Mouse (Mus musculus): ENCODE data around the gene Olfr38. TPM values are rescaled to one million over a fixed set of nuclear protein-coding genes. Genes with fewer than 3 reads are reported as not detected.

The Olfr38 gene
- not detected for polyA plus RNA-seq (2014; fragmentation: Illumina TruSeq; extraction: RNeasy Lipid Tissue Mini Kit (QIAGEN cat#74804))

DNA sequence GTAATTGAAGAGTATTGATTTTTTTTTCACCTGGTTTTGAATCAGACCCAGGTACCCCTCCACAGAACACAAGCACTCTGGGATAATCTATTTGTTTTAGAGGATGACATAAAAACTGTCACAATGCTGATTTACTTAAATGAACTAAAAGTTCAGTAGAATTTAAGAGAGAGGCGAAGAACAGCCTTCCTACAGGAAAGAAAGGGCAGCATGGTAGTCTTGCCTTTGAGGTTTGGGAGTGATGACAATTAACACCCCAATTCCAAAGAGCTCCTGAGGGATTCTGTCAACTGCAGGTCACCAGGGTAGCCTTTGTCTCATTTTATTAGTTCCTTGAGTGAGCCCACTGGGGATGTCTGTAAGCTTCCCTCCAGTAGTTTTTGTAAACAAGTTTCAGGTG, at the start of gene Olfr38:
TSS of gene Olfr38 (plus strand) at position 301 of the 400 bp plus-strand sequence.

DNA sequence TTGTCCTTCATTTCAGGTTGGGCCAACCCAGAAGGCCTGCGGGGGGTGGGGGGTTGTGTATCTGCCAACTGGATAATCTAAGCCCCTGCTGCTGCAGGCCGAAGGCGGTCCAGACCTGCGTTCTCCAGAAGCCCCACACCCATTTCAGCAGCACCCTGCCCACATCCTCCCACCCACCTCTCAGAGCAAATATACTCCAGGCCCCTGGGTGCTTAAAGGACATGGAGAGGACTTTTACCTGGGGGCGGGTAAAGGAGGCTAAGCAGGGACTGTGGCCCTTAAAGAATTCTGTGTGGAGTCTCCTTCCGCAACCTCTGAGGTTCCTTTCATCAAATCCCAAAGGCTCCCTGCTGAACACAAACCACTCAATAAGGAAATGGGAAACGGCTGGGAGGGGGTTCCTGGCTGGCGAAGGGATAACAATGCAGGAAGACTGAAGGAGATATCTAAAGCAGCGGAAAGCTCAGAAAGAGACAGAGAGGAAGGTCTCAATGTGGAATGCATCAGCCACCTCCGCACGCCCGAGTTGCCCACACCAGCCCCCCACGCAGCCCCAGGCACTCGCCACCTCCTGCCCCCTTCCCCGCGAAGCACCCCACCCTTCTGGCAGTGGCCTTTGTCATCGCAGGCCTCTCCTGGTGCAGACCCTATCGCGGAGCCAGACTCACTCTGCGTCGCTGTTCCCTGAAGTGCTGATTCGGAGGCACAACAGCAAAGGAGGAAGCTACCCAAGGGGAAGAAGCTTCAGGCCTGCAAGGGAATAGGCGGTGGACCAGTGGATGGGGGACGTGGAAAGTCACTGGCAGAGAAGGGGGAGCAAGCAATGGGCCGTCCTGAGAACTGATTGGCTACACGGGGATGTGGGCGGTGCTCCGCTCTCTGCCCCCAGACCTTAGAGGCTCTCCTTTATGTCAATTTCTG, 46.7 kb upstream of the Olfr38 start, which contains the start of gene Tcaf1:
TSS of gene Tcaf1 (minus strand) at position 798 of the 921 bp plus-strand sequence.

GRCm38 (mm10) chr6:42739071-42739470, 17.1 kb upstream of the Olfr38 start, which contains the start of gene Olfr453:
Olfr453 (plus strand) TSS chr6:42739371.

GRCm38 (mm10) chr6:42784793-42785192, 28.6 kb downstream of the Olfr38 start, which contains the start of gene Olfr452:
Olfr452 (plus strand) TSS chr6:42785093.

DNA sequence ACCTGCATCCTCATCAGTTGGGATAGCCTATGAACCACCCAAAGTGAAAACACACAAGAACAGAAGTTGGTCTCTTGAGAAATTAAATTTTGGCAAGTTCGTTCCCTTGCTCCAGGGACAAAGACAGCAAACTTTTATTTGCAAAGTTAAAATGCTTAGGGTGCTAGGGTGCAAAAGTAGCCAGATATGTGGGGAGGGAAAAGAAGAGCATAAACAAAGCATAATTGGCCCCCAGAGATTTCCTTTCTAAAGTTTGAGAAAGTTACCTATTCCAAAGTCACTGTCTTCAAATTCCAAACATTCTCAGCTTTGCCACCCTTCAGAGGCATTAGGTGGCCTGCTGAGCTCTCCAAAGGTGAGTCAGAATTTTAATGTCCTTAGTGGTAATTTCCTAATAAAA, 55.4 kb downstream of the Olfr38 start, which contains the start of gene Olfr450:
TSS of gene Olfr450 (plus strand) at position 301 of the 400 bp plus-strand sequence.

Other genes with a start within 250 kb of the Olfr38 start
- not detected for gene Olfr455, start 208.8 kb upstream of the Olfr38 start, polyA plus RNA-seq (2014; fragmentation: Illumina TruSeq; extraction: RNeasy Lipid Tissue Mini Kit (QIAGEN cat#74804))
- gene Tcaf3, start 158.7 kb upstream of the Olfr38 start, polyA plus RNA-seq (2014; fragmentation: Illumina TruSeq; extraction: RNeasy Lipid Tissue Mini Kit (QIAGEN cat#74804)): not detected
- gene Tcaf2, start 111.2 kb upstream of the Olfr38 start, polyA plus RNA-seq (2014; fragmentation: Illumina TruSeq; extraction: RNeasy Lipid Tissue Mini Kit (QIAGEN cat#74804)): 13.4 TPM
- gene Tcaf1, start 46.3 kb upstream of the Olfr38 start, polyA plus RNA-seq (2014; fragmentation: Illumina TruSeq; extraction: RNeasy Lipid Tissue Mini Kit (QIAGEN cat#74804)): 178 TPM
- gene Olfr453, start 17.0 kb upstream of the Olfr38 start, polyA plus RNA-seq (2014; fragmentation: Illumina TruSeq; extraction: RNeasy Lipid Tissue Mini Kit (QIAGEN cat#74804)): not detected
- not detected for gene Olfr452, start 28.7 kb downstream of the Olfr38 start, polyA plus RNA-seq (2014; fragmentation: Illumina TruSeq; extraction: RNeasy Lipid Tissue Mini Kit (QIAGEN cat#74804))
- not detected for gene Olfr450, start 55.5 kb downstream of the Olfr38 start, polyA plus RNA-seq (2014; fragmentation: Illumina TruSeq; extraction: RNeasy Lipid Tissue Mini Kit (QIAGEN cat#74804))
- gene Olfr449, start 78.0 kb downstream of the Olfr38 start, polyA plus RNA-seq (2014; fragmentation: Illumina TruSeq; extraction: RNeasy Lipid Tissue Mini Kit (QIAGEN cat#74804)): not detected
- gene Olfr448, start 134.0 kb downstream of the Olfr38 start, polyA plus RNA-seq (2014; fragmentation: Illumina TruSeq; extraction: RNeasy Lipid Tissue Mini Kit (QIAGEN cat#74804)): not detected
- not detected for gene Olfr447, start 152.5 kb downstream of the Olfr38 start, polyA plus RNA-seq (2014; fragmentation: Illumina TruSeq; extraction: RNeasy Lipid Tissue Mini Kit (QIAGEN cat#74804))
- not detected for gene Olfr446, start 165.0 kb downstream of the Olfr38 start, polyA plus RNA-seq (2014; fragmentation: Illumina TruSeq; extraction: RNeasy Lipid Tissue Mini Kit (QIAGEN cat#74804))
- gene Olfr444, start 192.7 kb downstream of the Olfr38 start, polyA plus RNA-seq (2014; fragmentation: Illumina TruSeq; extraction: RNeasy Lipid Tissue Mini Kit (QIAGEN cat#74804)): not detected